21 mouse cellular contexts compared by ENCODE assay signal in genomic region chr1:151526701-151527100, GRCm38 (mm10). TPM values are rescaled to one million over a fixed set of nuclear protein-coding genes. Genes with fewer than 3 reads are reported as not detected.
DNase-seq lines count a peak whose midpoint lies in the region; ATAC-seq and TF ChIP-seq lines count a peak whose summit lies in the region.
"Had no signal": no experiment of that assay in that cellular context is flagged by ENCODE, and none has a peak within 500 bp of the region (broad histone marks: within the 10 kb centered on the region; RNA-seq: fewer than 3 reads in every experiment).

No protein-coding gene starts in this region.

- no peaks in the 10 kb centered on the region for H3K36me3 ChIP-seq in midbrain, embryonic 14.5 days (ENCODE audit: control insufficient read depth, insufficient read depth, low read length)
- H3K36me3 ChIP-seq in midbrain, postnatal 0 days (ENCODE audit: insufficient read depth, low read length): no peaks in the 10 kb centered on the region
- no peaks in the 10 kb centered on the region for H3K36me3 ChIP-seq in embryonic facial prominence, embryonic 15.5 days
- no peaks in the 10 kb centered on the region for H3K36me3 ChIP-seq in limb, embryonic 14.5 days (ENCODE audit: control insufficient read depth, insufficient read depth, low read length)
- H3K36me3 ChIP-seq: heart, embryonic 10.5 days; neural tube, embryonic 15.5 days had no signal

- H3K27me3 ChIP-seq in midbrain, embryonic 14.5 days (ENCODE audit: control insufficient read depth, insufficient read depth, low read length): no peaks in the 10 kb centered on the region
- H3K27me3 ChIP-seq in midbrain, postnatal 0 days (ENCODE audit: insufficient read depth, low read length): no peaks in the 10 kb centered on the region
- H3K27me3 ChIP-seq in embryonic facial prominence, embryonic 15.5 days: no peaks in the 10 kb centered on the region
- H3K27me3 ChIP-seq in limb, embryonic 14.5 days (ENCODE audit: control insufficient read depth, insufficient read depth, low read length): no peaks in the 10 kb centered on the region
- H3K27me3 ChIP-seq: neural tube, embryonic 15.5 days had no signal

- H3K9ac ChIP-seq in midbrain, embryonic 14.5 days (replicated peaks; ENCODE audit: low read length): no peak overlapping the region
- H3K9ac ChIP-seq in midbrain, postnatal 0 days (replicated peaks; ENCODE audit: low read length, poor library complexity, severe bottlenecking): no peak overlapping the region
- H3K9ac ChIP-seq in embryonic facial prominence, embryonic 15.5 days: no peak overlapping the region
- H3K9ac ChIP-seq in limb, embryonic 14.5 days (ENCODE audit: low read depth, low read length, severe bottlenecking): no peak overlapping the region
- H3K9ac ChIP-seq: neural tube, embryonic 15.5 days had no signal

- TF ChIP-seq CTCF in midbrain, postnatal 0 days (IDR thresholded peaks at IDR 0.05): no peak

- WGBS in midbrain, embryonic 14.5 days: 31% methylated on average over 3 of the region's 3 CpGs
- 30% methylated on average over 3 of the region's 3 CpGs for WGBS in midbrain, postnatal 0 days
- 46% methylated on average over 3 of the region's 3 CpGs for WGBS in embryonic facial prominence, embryonic 15.5 days
- 48% methylated on average over 3 of the region's 3 CpGs for WGBS in limb, embryonic 14.5 days

- H3K4me2 ChIP-seq in midbrain, embryonic 14.5 days (ENCODE audit: low read length): no peak overlapping the region
- H3K4me2 ChIP-seq in midbrain, postnatal 0 days (ENCODE audit: low read depth, low read length, poor library complexity, severe bottlenecking): no peak overlapping the region
- no peak overlapping the region for H3K4me2 ChIP-seq in embryonic facial prominence, embryonic 15.5 days (replicated peaks)
- no peak overlapping the region for H3K4me2 ChIP-seq in limb, embryonic 14.5 days (replicated peaks; ENCODE audit: low read depth, low read length, severe bottlenecking)
- H3K4me2 ChIP-seq: neural tube, embryonic 15.5 days had no signal

- H3K4me1 ChIP-seq in midbrain, embryonic 14.5 days (ENCODE audit: control insufficient read depth, insufficient read depth, low read length): no peaks in the 10 kb centered on the region
- H3K4me1 ChIP-seq in midbrain, postnatal 0 days (ENCODE audit: insufficient read depth, low read length): no peaks in the 10 kb centered on the region
- no peaks in the 10 kb centered on the region for H3K4me1 ChIP-seq in embryonic facial prominence, embryonic 15.5 days
- H3K4me1 ChIP-seq in limb, embryonic 14.5 days (ENCODE audit: control insufficient read depth, insufficient read depth, low read length): no peaks in the 10 kb centered on the region
- H3K4me1 ChIP-seq: heart, embryonic 10.5 days; neural tube, embryonic 15.5 days had no signal

- no peak overlapping the region for H3K27ac ChIP-seq in midbrain, embryonic 14.5 days (replicated peaks; ENCODE audit: low read depth, low read length)
- no peak overlapping the region for H3K27ac ChIP-seq in midbrain, postnatal 0 days (ENCODE audit: low read depth, low read length)
- peak overlapping the region; percentile 68 for H3K27ac ChIP-seq in embryonic facial prominence, embryonic 15.5 days (replicated peaks)
- no peak overlapping the region; the same call in 1 of the 2 replicates for H3K27ac ChIP-seq in limb, embryonic 14.5 days (replicated peaks; ENCODE audit: low read depth, low read length)
- H3K27ac ChIP-seq: heart, embryonic 10.5 days; left cerebral cortex, adult 2 months; neural tube, embryonic 15.5 days had no signal

- no peak overlapping the region for H3K4me3 ChIP-seq in midbrain, embryonic 14.5 days (replicated peaks; ENCODE audit: low read depth, low read length)
- H3K4me3 ChIP-seq in midbrain, postnatal 0 days (ENCODE audit: low read depth, low read length): no peak overlapping the region
- H3K4me3 ChIP-seq in embryonic facial prominence, embryonic 15.5 days (replicated peaks): no peak overlapping the region
- no peak overlapping the region for H3K4me3 ChIP-seq in limb, embryonic 14.5 days (replicated peaks; ENCODE audit: low read length)
- H3K4me3 ChIP-seq: heart, embryonic 10.5 days; left cerebral cortex, adult 2 months; neural tube, embryonic 15.5 days had no signal

- ATAC-seq in frontal cortex, adult (ENCODE audit: low TSS enrichment): peak; percentile 97
- peak; percentile 53 for ATAC-seq in midbrain, embryonic 14.5 days (ENCODE audit: low FRiP score, low TSS enrichment)
- no peak for ATAC-seq in midbrain, postnatal 0 days (ENCODE audit: low FRiP score)
- ATAC-seq in embryonic facial prominence, embryonic 15.5 days (ENCODE audit: insufficient number of reproducible peaks, low FRiP score, low TSS enrichment, low read depth): 0 out of 2 replicates have a peak, but pooled peaks have one; percentile 43
- no peak for ATAC-seq in limb, embryonic 14.5 days (ENCODE audit: low FRiP score, low read depth)
- ATAC-seq: hindbrain, embryonic 16.5 days had no signal

- H3K9me3 ChIP-seq in midbrain, embryonic 14.5 days (ENCODE audit: control insufficient read depth, low read length): no peaks in the 10 kb centered on the region
- no peaks in the 10 kb centered on the region for H3K9me3 ChIP-seq in midbrain, postnatal 0 days (ENCODE audit: low read length)
- no peaks in the 10 kb centered on the region for H3K9me3 ChIP-seq in embryonic facial prominence, embryonic 15.5 days (replicated peaks)
- 0 out of 2 replicates have a peak, but pooled peaks cover 3% of the 10 kb centered on the region for H3K9me3 ChIP-seq in limb, embryonic 14.5 days (ENCODE audit: control insufficient read depth, low read length)
- H3K9me3 ChIP-seq: heart, embryonic 10.5 days; neural tube, embryonic 15.5 days had no signal

- no peak for DNase-seq in frontal cortex, postnatal 25 days (ENCODE audit: low spot score in 2 of 2)
- DNase-seq in midbrain, embryonic 14.5 days: peak; percentile 22
- no peak for DNase-seq in midbrain, postnatal 0 days (ENCODE audit: low spot score)
- DNase-seq in limb, embryonic 14.5 days (ENCODE audit: low spot score): peak; percentile 24
- DNase-seq in cerebellum, adult 18-20 months: no peak
- no peak for DNase-seq in spleen, postnatal 10 days (ENCODE audit: low spot score in 2 of 2)
- DNase-seq: B cell, adult 2 months; cerebellum, adult 9-10 months; gastrocnemius, postnatal 10 days; heart, postnatal 36 days; kidney, adult 11 months; kidney, postnatal 10 days; lung, adult 2 months; lung, postnatal 4 days; thymus, adult 18-20 months had no signal

- no peak for TF ChIP-seq POLR2A in limb, embryonic 14.5 days (IDR thresholded peaks at IDR 0.05; ENCODE audit: borderline replicate concordance, extremely low read depth, insufficient read depth, insufficient read length)

RNA-seq across cellular contexts. Expression of gene Rnf2, which starts 25.9 kb away (rescaled TPM):
- polyA plus RNA-seq in midbrain, embryonic 14.5 days (2014; fragmentation: Nextera tagmentation; extraction: Ambion mirVana): 137 and 151 TPM in 2 replicates
- total RNA-seq in midbrain, postnatal 0 days (2014; rRNA removed): 68.1 and 77.1 TPM in 2 replicates
- polyA plus RNA-seq in midbrain, postnatal 0 days (2015; fragmentation: Nextera tagmentation; extraction: Ambion mirVana): 73.9 and 77.8 TPM in 2 replicates
- polyA plus RNA-seq in embryonic facial prominence, embryonic 15.5 days (2015; fragmentation: Nextera tagmentation; extraction: Ambion mirVana): 80.1 and 83.8 TPM in 2 replicates
- polyA plus RNA-seq in limb, embryonic 14.5 days (2012; rRNA removed): 90.5 and 106 TPM in 2 replicates
- 108 and 109 TPM in 2 replicates for polyA plus RNA-seq in limb, embryonic 14.5 days (2014; fragmentation: Nextera tagmentation; extraction: Ambion mirVana)

RNA-seq across cellular contexts. Expression of gene Fam129a, which starts 44.3 kb away (rescaled TPM):
- 0.23 and 0.93 TPM in 2 replicates for polyA plus RNA-seq in midbrain, embryonic 14.5 days (2014; fragmentation: Nextera tagmentation; extraction: Ambion mirVana)
- total RNA-seq in midbrain, postnatal 0 days (2014; rRNA removed): 1.4 and 3.5 TPM in 2 replicates
- polyA plus RNA-seq in midbrain, postnatal 0 days (2015; fragmentation: Nextera tagmentation; extraction: Ambion mirVana): 1.2 and 1.6 TPM in 2 replicates
- 18.9 and 22.0 TPM in 2 replicates for polyA plus RNA-seq in embryonic facial prominence, embryonic 15.5 days (2015; fragmentation: Nextera tagmentation; extraction: Ambion mirVana)
- 9.8 and 11.1 TPM in 2 replicates for polyA plus RNA-seq in limb, embryonic 14.5 days (2012; rRNA removed)
- 13.9 and 14.7 TPM in 2 replicates for polyA plus RNA-seq in limb, embryonic 14.5 days (2014; fragmentation: Nextera tagmentation; extraction: Ambion mirVana)

Comparison
In these comparisons a context has a peak if more than half of its experiments do, and no peak if none do; other contexts are left out.
1. ATAC-seq: peak in frontal cortex, adult (single experiment), midbrain, embryonic 14.5 days (single experiment) and embryonic facial prominence, embryonic 15.5 days (single experiment); none in midbrain, postnatal 0 days (single experiment) and limb, embryonic 14.5 days (single experiment).
2. DNase-seq: peak in midbrain, embryonic 14.5 days (single experiment) and limb, embryonic 14.5 days (single experiment); none in frontal cortex, postnatal 25 days (0 of 2), midbrain, postnatal 0 days (single experiment), cerebellum, adult 18-20 months (0 of 2) and spleen, postnatal 10 days (0 of 2).